Mouse (Mus musculus): ENCODE measurements around the gene Mtch2.

DNA sequence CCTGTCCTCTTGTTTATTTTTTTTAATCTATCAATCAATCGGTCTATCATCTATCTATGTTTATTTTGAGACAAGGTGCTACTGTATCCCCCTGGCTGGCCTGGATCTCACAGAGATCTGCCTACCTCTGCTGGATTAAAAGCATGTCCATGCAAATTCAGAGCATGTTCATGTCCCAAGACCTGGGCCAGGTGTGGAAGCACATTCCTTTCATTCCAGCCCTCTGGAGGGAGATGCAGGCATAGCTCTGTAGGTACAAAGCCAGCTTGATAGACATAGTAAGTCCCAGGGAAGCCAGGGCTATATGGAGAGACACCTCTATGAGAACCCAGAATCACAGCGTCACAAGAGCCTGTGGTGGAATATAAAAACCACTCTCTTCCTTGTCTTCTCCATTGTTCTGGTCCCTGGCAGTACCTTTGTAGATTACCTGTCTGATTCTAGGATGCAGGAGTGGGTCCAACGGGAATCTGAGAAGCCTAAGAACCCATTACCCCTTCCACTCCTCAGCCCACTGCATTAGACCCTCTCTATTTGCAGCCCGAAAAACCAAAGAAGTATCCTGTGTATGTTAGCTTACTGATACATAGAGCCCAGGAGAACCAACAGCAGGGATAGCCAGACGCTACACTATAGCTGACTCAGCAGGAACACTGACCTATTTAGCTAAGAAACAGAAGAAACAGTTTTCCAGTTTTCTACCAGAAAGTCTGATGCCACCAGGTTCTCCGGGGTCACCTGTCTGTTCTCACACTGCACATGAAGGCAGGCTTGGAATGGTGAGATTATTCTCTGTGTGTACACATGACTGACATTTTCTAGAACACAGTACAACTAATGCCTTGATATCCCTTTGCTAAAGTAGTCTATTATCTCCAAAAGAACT is 38.5 kb upstream of the Mtch2 start:
- no peak for TF ChIP-seq CTCF (IDR thresholded peaks at IDR 0.05; ENCODE audit: control insufficient read depth, insufficient read depth, insufficient replicate concordance, low read depth, low read length)
- TF ChIP-seq POLR2A (IDR thresholded peaks at IDR 0.05; ENCODE audit: control insufficient read depth, low read depth, low read length) = no peak
